Mouse (Mus musculus) heart, postnatal 0 days (tissue): ENCODE data around the gene Comt.

Experiments
- CTCF ChIP-seq: IDR thresholded peaks from 2 replicates; pipeline ENCODE4 v1.5.1; 2016; ENCODE audit warnings: antibody characterized with exemption, control low read depth, low read depth
- EP300 ChIP-seq: IDR thresholded peaks from 2 replicates; pipeline ENCODE4 v1.6.1; 2016; ENCODE audit warnings: antibody characterized with exemption, low read depth

DNA sequence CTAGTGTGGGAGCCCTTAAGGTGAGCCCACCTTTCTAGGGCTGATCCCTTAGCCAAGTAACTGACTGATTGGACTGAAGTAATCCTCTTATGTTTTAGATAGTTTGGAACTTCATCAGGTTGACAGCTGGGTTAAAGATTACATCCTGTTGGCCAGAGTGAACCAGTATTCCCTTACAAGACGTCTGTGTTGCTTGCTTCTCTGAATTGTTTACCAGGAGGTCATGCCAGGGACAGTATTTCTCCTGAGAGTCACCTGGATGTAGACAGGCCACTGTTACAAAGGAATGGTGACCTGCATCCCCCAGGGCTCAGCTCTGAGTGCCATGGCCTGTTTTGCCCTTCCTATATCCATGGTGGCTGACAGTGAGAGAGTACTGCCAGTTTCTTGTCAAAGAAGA, 48.2 kb downstream of the Comt start:
- TF ChIP-seq CTCF (no peak), EP300 (no peak)
